Mouse (Mus musculus): ENCODE measurements around the gene Wnt2.

Gene Wnt2

GRCm38 (mm10) chr6:18029746-18030656 is at the start of gene Wnt2:
TSS of gene Wnt2 (minus strand) at chr6:18030585.
- in situ Hi-C loops (cut with MboI, MseI) = no loop called here

- in situ Hi-C loops (cut with MboI, MseI) = loop anchor here (25.0 kb wide), 1 partner anchor 734 kb away; no protein-coding TSS in a partner anchor
Observed at GRCm38 (mm10) chr6:18078615-18079014, 48.2 kb upstream of the Wnt2 start.

- in situ Hi-C loops (cut with MboI, MseI) = loop anchor here (25.0 kb wide), 1 partner anchor 735 kb away; no protein-coding TSS in a partner anchor
Observed at GRCm38 (mm10) chr6:18076986-18077385, 46.6 kb upstream of the Wnt2 start.

GRCm38 (mm10) chr6:18076577-18076976 is 46.2 kb upstream of the Wnt2 start:
- in situ Hi-C loops (cut with MboI, MseI) = loop anchor here (25.0 kb wide), 1 partner anchor 736 kb away; no protein-coding TSS in a partner anchor

GRCm38 (mm10) chr6:18057899-18058298 is 27.5 kb upstream of the Wnt2 start:
- in situ Hi-C loops (cut with MboI, MseI) = no loop called here

- in situ Hi-C loops (cut with MboI, MseI) = no loop called here
Observed at GRCm38 (mm10) chr6:18051702-18052101, 21.3 kb upstream of the Wnt2 start.

- in situ Hi-C loops (cut with MboI, MseI) = no loop called here
Observed at GRCm38 (mm10) chr6:18044299-18044698, 13.9 kb upstream of the Wnt2 start.

- in situ Hi-C loops (cut with MboI, MseI) = no loop called here
Observed at GRCm38 (mm10) chr6:18043172-18043571, 12.8 kb upstream of the Wnt2 start.

- in situ Hi-C loops (cut with MboI, MseI) = no loop called here
Observed at GRCm38 (mm10) chr6:18032271-18032670, 1.9 kb upstream of the Wnt2 start.

GRCm38 (mm10) chr6:18031509-18032010 is 1.2 kb upstream of the Wnt2 start:
- in situ Hi-C loops (cut with MboI, MseI) = no loop called here

- in situ Hi-C loops (cut with MboI, MseI) = no loop called here
Observed at GRCm38 (mm10) chr6:18030868-18031508, 603 bp upstream of the Wnt2 start.

- in situ Hi-C loops (cut with MboI, MseI) = no loop called here
Observed at GRCm38 (mm10) chr6:18024133-18024794, 6.1 kb downstream of the Wnt2 start.

GRCm38 (mm10) chr6:18013346-18013745 is 17.0 kb downstream of the Wnt2 start:
- in situ Hi-C loops (cut with MboI, MseI) = loop anchor here (10.0 kb wide), 1 partner anchor 641 kb away; no protein-coding TSS in a partner anchor

- in situ Hi-C loops (cut with MboI, MseI) = no loop called here
Observed at GRCm38 (mm10) chr6:18007356-18007755, 23.0 kb downstream of the Wnt2 start.

- in situ Hi-C loops (cut with MboI, MseI) = no loop called here
Observed at GRCm38 (mm10) chr6:18002065-18002464, 28.3 kb downstream of the Wnt2 start.

GRCm38 (mm10) chr6:17998497-17998896 is 31.9 kb downstream of the Wnt2 start:
- in situ Hi-C loops (cut with MboI, MseI) = no loop called here

- in situ Hi-C loops (cut with MboI, MseI) = no loop called here
Observed at GRCm38 (mm10) chr6:17994956-17995790, 35.2 kb downstream of the Wnt2 start.

GRCm38 (mm10) chr6:17991625-17992024 is 38.8 kb downstream of the Wnt2 start:
- in situ Hi-C loops (cut with MboI, MseI) = no loop called here

GRCm38 (mm10) chr6:17990173-17991028 is 40.0 kb downstream of the Wnt2 start:
- in situ Hi-C loops (cut with MboI, MseI) = no loop called here

GRCm38 (mm10) chr6:17979361-17979760 is 51.0 kb downstream of the Wnt2 start:
- in situ Hi-C loops (cut with MboI, MseI) = no loop called here
